Mouse (Mus musculus): ENCODE results near the gene Ing1.

The Ing1 gene

DNA sequence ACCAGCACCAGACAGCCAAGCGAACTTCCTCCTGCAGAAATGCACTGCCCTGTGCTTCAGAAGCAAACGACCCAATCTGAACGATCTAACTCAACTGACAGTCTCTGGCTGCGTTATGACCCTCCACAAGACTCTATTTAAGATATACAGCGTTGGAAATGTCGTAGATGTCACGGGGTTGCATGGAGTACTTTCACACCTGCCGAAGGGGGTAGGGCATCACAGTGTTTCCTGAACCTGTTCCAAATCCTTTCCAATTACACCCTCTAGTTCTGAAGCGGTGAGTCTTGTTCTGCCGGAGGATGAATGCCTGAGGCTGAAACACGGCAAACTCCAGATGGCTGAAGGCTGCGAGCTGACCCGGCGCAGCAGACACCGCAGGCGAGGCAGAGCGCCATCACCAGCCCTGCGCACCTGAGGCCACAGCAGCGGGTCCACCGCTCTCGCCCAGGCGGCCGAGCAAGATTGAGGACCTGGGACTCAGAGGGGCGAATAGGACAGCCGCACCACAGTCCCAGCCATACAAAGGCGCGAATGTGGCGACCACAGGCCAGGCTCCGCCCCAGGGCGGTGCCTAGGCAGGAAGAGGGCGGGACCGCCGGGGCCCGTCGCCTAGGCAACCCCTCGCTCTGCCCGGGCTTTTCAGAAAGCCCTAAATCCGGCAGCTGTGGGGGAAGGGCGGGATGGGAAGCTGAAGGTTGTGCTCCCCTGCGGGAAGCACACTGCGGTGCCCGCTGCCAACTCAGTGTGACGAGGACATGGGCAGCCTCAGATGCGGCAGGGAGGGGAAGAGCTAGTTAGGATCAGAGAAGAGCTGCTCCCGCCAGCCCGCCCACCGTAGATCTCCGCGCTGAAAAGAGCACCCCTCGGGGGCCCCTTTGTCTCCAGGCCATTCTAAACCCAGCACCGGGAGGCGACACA is at the start of gene Ing1:
Ing1 (plus strand) TSS at position 773 of the 921 bp plus-strand sequence.
- peak; percentile 96 for DNase-seq

GRCm38 (mm10) chr8:11506074-11506473 is 49.3 kb upstream of the Ing1 start:
- DNase-seq: no peak

GRCm38 (mm10) chr8:11506802-11507201 is 48.6 kb upstream of the Ing1 start:
- DNase-seq: no peak

GRCm38 (mm10) chr8:11508880-11509279 is 46.5 kb upstream of the Ing1 start:
- no peak for DNase-seq

- DNase-seq: peak; percentile 33
Observed at GRCm38 (mm10) chr8:11510971-11511370, 44.4 kb upstream of the Ing1 start.

- no peak for DNase-seq
Observed at GRCm38 (mm10) chr8:11512711-11513110, 42.7 kb upstream of the Ing1 start.

DNA sequence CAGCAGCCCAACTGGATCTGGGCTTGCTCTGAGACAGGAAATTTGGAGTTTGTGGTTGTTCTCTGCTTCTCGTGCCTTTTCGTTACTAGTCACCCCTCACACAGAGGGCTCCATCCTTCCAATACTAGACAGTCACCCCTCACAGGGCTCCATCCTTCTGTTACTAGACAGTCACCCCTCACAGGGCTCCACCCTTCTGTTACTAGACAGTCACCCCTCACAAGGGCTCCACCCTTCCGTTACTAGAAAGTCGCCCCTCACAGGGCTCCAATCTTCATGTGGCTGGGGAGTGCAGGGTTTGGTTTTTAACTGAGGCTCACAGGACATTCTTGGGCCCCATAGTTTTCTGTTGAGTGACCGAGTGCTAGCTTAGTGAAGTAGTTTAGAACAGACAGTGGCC is 42.1 kb upstream of the Ing1 start:
- no peak for DNase-seq

GRCm38 (mm10) chr8:11516292-11516691 is 39.1 kb upstream of the Ing1 start:
- no peak for DNase-seq

DNA sequence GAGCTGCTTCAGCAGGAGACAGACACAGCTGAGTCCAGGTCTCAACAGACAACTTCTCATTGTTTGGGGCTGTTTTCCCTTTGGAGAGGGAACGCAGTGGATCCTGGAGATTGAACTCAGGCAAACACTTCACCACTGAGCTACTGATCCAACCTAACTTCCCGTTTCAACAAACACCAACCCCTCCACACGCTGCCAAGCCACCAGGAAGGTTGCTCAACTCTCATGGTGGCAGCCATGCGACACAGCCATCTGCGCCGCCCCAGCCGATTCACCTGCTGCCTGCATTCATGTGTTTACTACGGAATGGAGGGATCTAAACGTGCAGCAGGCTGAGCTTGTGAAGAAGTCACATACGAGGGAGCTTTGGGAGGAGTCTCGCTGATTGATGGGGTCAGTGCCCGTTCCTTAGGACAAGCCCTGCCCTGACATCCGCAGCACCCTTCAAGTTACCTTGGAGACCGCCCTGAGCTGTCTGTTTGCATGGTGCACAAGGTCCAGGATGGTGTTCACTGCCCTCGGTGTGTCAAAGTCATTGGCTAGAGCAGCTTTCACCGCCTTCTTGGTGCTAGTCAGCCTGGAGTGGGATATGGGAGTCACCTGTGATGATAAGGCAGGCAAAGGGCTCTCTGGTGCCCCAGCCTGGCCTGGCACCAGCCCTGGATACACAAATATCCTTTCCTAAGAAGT is 37.9 kb upstream of the Ing1 start:
- no peak for DNase-seq

DNA sequence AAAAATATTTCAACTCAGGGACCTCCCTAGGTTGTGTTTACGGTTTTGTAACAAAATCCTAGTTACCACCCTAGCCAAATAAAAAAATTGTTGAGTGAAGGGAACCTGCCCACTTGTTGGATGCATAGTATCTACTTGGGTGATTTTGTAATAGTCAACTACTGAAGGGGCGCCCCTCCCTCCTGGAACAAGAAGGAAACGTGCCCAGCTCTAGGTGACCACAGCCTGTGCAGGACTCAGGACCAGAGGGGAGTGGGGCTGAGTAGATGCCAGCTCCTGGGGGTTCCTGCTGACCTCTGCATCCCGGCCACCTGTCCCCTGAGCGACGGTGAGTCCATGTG is 37.3 kb upstream of the Ing1 start:
- no peak for DNase-seq

- no peak for DNase-seq
Observed at GRCm38 (mm10) chr8:11518676-11519075, 36.7 kb upstream of the Ing1 start.

DNA sequence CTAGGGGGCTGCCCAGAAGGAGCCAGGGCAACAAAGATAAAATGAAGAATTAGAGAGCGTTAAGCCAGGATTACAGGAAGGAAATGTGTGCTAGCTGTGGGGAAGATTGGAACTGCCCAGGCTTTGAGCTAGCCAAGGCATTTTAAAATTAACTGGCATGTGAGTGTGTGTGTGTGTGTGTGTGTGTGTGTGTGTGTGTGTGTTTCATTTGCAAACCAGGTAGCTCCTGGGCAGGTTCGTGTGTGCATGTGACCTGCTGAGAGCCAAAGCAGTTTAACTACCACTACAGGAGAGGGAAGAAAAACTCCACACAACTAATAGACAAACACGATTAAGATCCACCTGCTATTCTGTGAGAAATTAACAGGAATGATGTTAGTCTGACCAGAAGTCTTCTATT is 32.0 kb upstream of the Ing1 start:
- no peak for DNase-seq

DNA sequence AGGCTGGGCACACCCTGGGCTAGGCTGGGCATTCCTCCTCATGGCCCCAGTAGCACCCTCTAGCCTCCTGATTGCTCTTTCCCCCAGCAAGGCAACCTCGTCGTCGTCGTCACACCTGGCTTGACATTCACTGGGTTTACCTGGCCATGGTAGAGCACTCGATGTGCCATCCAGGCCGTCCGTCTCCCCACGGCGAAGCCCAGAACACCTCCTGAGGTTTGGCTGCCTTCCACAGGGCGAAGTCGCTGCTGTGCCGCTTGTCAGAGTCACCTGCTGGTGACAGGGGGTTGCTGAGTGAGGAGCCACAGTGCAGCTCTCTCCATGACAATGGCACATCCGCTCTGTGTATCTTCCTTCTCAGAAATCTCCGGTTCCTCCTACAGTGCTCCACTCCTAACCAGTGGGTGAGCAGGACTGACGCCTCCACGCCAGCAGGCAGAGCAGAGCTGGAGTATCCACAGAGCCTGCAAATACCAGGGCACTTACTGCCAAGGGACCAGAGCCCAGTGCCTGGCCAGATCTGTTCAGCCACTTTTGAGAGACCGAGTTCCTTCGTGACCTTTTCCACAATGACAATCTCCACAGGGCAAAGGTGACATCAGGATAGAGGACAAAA is 25.1 kb upstream of the Ing1 start:
- DNase-seq: peak; percentile 41

GRCm38 (mm10) chr8:11530849-11531248 is 24.5 kb upstream of the Ing1 start:
- DNase-seq: no peak

GRCm38 (mm10) chr8:11534494-11534893 is 20.9 kb upstream of the Ing1 start:
- no peak for DNase-seq

- no peak for DNase-seq
Observed at GRCm38 (mm10) chr8:11539049-11539448, 16.3 kb upstream of the Ing1 start.

DNA sequence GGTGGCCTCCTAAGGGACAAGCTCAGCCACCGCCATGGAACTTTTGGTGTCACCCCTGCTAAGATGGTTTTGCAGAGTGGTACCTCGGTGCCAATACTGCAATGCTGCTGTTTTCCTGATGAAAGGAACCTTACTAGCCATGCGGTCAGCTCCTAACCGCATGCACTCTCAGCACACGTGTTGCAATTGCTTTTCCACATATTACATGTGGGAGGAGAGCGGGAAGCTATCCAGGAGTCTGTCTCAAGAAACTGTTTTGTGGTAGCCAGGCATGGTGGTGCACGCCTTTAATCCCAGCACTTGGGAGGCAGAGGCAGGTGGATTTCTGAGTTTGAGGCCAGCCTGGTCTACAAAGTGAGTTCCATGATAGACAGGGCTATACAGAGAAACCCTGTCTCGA is 15.2 kb upstream of the Ing1 start:
- no peak for DNase-seq

DNA sequence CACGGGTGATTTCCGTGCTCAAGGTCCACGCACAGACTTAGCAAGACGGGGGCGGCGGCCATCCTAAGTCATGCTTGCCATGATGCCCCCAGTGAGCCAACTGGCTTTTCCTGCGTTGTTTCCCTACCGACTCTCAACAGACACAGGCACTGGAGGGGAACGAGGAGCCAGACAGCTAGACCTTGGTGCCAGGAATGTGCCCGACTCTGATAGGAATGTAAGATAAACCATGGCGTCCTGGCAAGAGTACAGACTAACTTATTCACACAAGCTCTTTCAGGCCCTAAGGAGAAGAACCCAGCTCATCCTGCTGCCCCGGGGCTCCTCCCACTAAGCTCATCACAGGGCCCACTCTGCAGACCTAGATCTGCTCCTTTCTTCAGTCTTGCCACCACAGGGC is 13.3 kb upstream of the Ing1 start:
- no peak for DNase-seq

DNA sequence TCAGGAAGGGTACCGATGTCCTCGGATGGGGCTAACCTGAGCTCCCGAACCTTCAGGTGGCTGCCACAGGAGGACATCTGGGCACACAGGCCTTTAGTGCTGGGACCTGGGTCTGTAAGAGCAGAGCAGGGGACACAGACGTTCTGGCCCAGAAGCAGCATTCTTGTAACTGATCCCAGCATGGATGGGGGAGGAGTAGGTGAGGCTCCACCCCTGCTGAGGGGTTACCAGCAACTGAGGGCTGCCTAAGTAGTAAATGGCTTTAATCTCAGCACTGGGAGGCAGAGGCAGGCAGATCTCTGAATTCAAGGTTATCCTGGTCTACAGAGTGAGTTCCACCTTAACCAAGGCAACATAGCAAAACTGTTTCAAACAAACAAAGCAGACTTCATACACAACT is 12.5 kb upstream of the Ing1 start:
- DNase-seq: no peak

- peak; percentile 41 for DNase-seq
Observed at GRCm38 (mm10) chr8:11544386-11544785, 11.0 kb upstream of the Ing1 start.

DNA sequence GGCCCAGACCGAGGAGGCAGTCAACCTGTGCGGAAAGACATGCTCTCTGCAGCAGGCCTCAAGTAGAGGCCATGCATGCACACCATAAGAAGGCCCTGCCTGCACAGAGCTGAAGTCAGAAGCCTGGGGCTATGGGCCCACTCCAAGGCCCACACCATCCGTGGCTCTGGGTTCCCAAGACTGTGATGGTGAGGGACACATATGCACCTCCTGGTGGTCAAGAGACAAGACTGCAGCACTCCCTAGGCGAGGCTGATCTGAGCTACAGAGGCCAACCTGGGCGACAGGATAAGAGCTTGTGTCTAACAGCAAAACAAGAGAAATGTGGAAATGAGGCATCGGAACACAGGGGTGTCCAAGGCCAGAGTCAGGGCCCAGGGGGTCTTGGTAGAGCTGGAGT is 8.3 kb upstream of the Ing1 start:
- DNase-seq: no peak

DNA sequence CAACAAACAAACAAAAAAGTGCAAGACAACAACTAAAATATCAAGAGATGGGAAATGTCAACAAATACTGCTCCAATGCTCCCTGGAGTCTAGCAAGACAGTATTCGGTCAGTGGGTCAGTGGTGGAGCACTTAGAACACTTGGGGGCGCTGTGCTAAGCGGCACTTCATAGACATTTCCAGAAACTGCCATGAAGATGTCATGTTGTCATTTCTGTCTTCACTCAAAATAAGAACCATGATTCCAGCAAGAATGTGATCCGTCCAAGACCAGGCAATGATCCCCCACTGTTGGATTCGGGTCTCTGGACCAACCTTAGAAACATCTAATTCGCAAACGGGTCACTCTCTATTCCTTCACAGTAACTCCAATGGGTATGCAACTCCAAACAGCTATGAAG is 5.7 kb upstream of the Ing1 start:
- DNase-seq: no peak

GRCm38 (mm10) chr8:11550281-11550948 is 5.0 kb upstream of the Ing1 start, which contains the start of gene Cars2:
Gene Cars2 (minus strand): TSS chr8:11550783.
- DNase-seq: peak; percentile 93
